Mouse (Mus musculus) stomach, postnatal 0 days (tissue): ENCODE results near the gene Ltc4s. TPM values are rescaled to one million over a fixed set of nuclear protein-coding genes. Genes with fewer than 3 reads are reported as not detected.

Experiments
- ATAC-seq: fragments of 200-750 bp; cut with Nextera tagmentation; 2 replicates; pipeline ENCODE4 v1.8.0; 2017; ENCODE audit not compliant: low FRiP score, low TSS enrichment
- DNase-seq: peaks from one replicate; pipeline ENCODE4 v3.0.0-alpha.2; 2016; ENCODE audit warnings: low spot score
- H3K27ac ChIP-seq: fragments of 300-500 bp; sonication (generic); replicated peaks from 2 replicates; pipeline ENCODE4 v1.5.1; 2014; ENCODE audit warnings: mild to moderate bottlenecking, control low read depth
- H3K27me3 ChIP-seq: fragments of 300-500 bp; sonication (generic); 2 replicates; pipeline ENCODE4 v1.6.1; 2014; ENCODE audit warnings: low read length; ENCODE audit not compliant: control insufficient read depth, insufficient read depth
- H3K36me3 ChIP-seq: fragments of 300-500 bp; sonication (generic); 2 replicates; pipeline ENCODE4 v1.6.1; 2014; ENCODE audit warnings: low read length, mixed read lengths; ENCODE audit not compliant: control insufficient read depth, insufficient read depth
- H3K4me1 ChIP-seq: fragments of 300-500 bp; sonication (generic); replicated peaks from 2 replicates; pipeline ENCODE4 v1.6.1; 2014; ENCODE audit warnings: antibody characterized with exemption; ENCODE audit not compliant: control insufficient read depth, insufficient read depth
- H3K4me2 ChIP-seq: fragments of 300-500 bp; sonication (generic); replicated peaks from 2 replicates; pipeline ENCODE4 v1.6.1; 2014; ENCODE audit warnings: low read depth, mild to moderate bottlenecking, control low read depth, moderate library complexity
- H3K4me3 ChIP-seq: fragments of 300-500 bp; sonication (generic); 2 replicates; pipeline ENCODE4 v1.5.1; 2014; ENCODE audit warnings: low read depth, low read length, control low read depth
- H3K9ac ChIP-seq: fragments of 300-500 bp; sonication (generic); 2 replicates; pipeline ENCODE4 v1.6.1; 2014; ENCODE audit warnings: mild to moderate bottlenecking, low read length, control low read depth, mixed read lengths
- H3K9me3 ChIP-seq: fragments of 300-500 bp; sonication (generic); 2 replicates; pipeline ENCODE4 v1.6.1; 2016; ENCODE audit warnings: low read length; ENCODE audit not compliant: control insufficient read depth
- CTCF ChIP-seq: IDR thresholded peaks from 2 replicates; pipeline ENCODE4 v1.5.1; 2016; ENCODE audit warnings: antibody characterized with exemption, low read depth, mild to moderate bottlenecking, moderate library complexity
- EP300 ChIP-seq: optimal IDR thresholded peaks from 2 replicates; pipeline ENCODE3; 2016; ENCODE audit warnings: antibody characterized with exemption
- WGBS: fragments of 180-500 bp; shearing (Covaris S2); extraction: QIAGEN DNeasy Blood & Tissue Kit; methylation state at CpG from one replicate; pipeline ENCODE4 v1.1.7; 2014; 5-methylcytosine and 5-hydroxymethylcytosine counted together
- polyA plus RNA-seq: library from polyadenylated mRNA; unstranded; fragments of >200 nt; fragmentation: Nextera tagmentation; extraction: Ambion mirVana; gene quantifications from 2 replicates; pipeline ENCODE4 v1.2.1, GENCODE M21; 2015

The Ltc4s gene
- polyA plus RNA-seq, 1 experiment from 2014 or later: 13.2 TPM

DNA sequence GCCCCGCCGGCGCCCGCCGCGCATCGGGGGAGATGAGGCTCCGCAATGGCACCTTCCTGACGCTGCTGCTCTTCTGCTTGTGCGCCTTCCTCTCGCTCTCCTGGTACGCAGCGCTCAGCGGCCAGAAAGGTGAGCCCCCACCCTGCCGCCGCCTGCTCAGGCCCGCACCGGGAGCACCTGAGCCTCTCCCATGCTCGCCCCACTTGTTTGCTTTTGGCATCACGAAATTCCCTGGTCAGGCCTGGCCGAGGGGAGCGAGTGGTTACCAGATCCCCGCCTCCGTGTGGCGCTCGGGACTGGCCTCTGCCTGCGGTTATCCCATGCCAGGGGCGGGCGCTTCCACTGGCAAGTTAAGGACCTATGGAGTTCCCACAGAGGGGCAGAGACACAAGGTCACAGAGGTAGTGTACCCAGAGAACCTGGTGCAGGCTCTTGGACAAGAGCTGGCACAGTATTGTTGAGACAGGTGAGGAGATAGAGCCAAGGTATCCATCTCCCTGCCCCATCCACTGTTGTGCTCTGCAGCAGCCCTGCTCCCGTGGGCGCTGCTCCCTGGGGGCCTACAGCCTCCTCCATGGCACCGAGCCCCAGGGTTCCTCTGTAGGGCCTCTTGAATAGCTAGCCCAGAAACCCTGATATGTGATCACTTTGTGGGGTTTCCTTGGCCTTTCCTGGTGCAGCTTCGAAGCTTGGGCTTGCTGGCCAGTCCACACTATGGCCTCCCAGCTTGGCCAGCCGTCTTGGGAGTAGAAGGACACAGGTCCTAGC, 12.6 kb downstream of the Ltc4s start:
- 3% methylated on average over 32 of the region's 34 CpGs for WGBS
- Histone ChIP-seq H3K36me3 (no peaks in the 10 kb centered on the region), H3K4me1 (peaks cover 14% of the 10 kb centered on the region; the same call in 1 of the 2 replicates), H3K9ac (peak overlapping the region; percentile 94), H3K9me3 (no peaks in the 10 kb centered on the region), H3K4me2 (peak overlapping the region; percentile 97), H3K4me3 (peak overlapping the region; percentile 76), H3K27me3 (no peaks in the 10 kb centered on the region), H3K27ac (peak overlapping the region; percentile 93)
- DNase-seq (peak; percentile 71), ATAC-seq (peak; percentile 30)
- TF ChIP-seq EP300 (no peak), CTCF (peak; percentile 30; the same call in 1 of the 2 replicates)

DNA sequence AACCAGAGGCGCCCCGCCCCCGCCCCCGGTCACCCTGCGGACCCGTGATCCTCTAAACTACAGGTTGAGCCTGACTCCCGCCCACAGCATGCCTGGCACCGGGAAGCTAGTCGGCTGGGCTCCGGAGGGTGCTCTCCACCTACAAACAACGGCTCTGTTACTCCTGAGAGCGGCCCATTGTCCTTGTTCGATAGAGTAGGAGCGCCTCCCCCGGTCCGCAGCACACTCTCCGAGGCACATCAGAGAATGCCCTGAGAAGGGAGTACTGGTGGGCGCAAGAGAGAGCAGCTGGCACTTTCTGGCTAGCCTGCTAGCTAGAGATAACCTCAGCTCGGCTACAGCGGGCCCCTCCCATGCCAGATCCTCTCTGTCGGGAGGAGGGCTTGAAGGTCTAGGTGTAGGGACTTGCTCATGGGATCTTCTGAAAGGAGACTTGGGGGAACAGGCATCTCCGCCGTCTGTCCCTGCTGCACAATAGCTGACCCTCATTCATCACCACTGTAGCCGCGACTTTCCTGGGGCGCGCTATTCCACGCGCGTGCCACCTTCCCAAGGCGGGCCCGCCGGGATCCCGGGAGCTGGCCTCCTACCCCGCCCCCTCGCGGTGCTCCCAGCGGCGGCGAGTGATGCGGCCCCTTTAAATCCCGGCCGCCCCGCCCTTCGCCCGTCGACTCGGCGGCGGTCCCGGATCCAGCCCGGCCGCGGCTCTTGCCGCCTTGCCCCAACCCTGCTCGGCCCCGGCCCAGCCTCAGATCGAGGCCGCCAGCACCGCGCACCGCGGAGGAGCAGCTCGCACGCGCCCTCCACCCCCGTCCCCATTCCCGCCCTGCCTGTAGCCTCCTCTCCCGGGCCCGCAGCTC, 13.5 kb downstream of the Ltc4s start:
- peaks cover 14% of the 10 kb centered on the region; the same call in 1 of the 2 replicates for H3K4me1 ChIP-seq
- 0% methylated on average over 51 of the region's 70 CpGs for WGBS
- H3K27ac ChIP-seq: peak overlapping the region; percentile 93
- peak overlapping the region; percentile 76 for H3K4me3 ChIP-seq
- ATAC-seq (peak; percentile 83), DNase-seq (peak; percentile 90)
- H3K27me3 ChIP-seq: no peaks in the 10 kb centered on the region
- H3K4me2 ChIP-seq: peak overlapping the region; percentile 97
- TF ChIP-seq CTCF (peak; percentile 55), EP300 (no peak)
- H3K9me3 ChIP-seq: no peaks in the 10 kb centered on the region
- peak overlapping the region; percentile 94 for H3K9ac ChIP-seq
- H3K36me3 ChIP-seq: no peaks in the 10 kb centered on the region

DNA sequence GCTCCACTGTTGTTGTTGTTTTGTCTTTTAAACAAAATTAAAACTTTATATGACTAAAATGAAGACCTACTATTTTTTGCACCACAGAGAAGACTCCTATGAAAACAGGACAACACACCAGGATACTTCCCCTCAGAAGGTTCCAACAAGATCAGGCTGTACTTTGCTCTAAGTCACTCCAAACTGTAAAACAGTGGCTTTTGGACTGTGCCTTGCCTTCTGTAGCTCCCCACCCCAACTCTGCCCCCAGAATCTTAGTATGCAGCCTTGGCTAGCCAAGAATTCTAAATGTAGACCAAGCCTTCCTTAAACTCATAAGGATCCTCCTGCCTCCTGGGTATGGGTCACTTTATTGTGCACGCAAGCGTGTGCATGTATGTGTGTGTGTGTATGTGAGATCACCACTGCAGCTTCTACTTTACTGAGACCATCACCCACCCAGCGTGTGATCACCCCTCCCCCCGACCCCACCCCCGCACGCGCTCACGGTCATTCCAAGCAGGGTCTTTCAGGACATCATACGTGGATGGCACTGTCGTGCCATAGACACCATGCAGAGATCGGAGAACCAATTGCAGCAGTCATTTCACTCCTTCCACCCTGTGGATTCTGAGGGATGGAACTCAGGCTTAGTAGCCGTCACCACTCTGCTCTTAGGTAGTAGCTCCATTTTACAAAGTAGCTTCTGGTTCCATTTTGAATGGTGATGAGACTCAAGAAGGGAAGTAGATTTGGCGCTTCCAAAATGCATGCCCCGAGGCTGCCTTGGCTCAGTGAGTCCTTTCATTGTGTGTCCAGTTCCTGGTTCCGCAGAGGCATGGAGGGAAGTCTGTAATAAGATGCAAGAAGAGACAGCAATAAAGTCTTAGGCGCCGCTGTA, 14.4 kb downstream of the Ltc4s start:
- H3K4me3 ChIP-seq: peak overlapping the region; percentile 76
- TF ChIP-seq CTCF (no peak), EP300 (no peak)
- no peaks in the 10 kb centered on the region for H3K36me3 ChIP-seq
- H3K27ac ChIP-seq: peak overlapping the region; percentile 93
- WGBS: 10% methylated on average over 17 of the region's 17 CpGs
- no peak for DNase-seq
- H3K4me1 ChIP-seq: peaks cover 10% of the 10 kb centered on the region; the same call in 1 of the 2 replicates
- peak overlapping the region; percentile 94 for H3K9ac ChIP-seq
- H3K4me2 ChIP-seq: peak overlapping the region; percentile 97
- H3K27me3 ChIP-seq: no peaks in the 10 kb centered on the region
- no peaks in the 10 kb centered on the region for H3K9me3 ChIP-seq
- no peak for ATAC-seq

DNA sequence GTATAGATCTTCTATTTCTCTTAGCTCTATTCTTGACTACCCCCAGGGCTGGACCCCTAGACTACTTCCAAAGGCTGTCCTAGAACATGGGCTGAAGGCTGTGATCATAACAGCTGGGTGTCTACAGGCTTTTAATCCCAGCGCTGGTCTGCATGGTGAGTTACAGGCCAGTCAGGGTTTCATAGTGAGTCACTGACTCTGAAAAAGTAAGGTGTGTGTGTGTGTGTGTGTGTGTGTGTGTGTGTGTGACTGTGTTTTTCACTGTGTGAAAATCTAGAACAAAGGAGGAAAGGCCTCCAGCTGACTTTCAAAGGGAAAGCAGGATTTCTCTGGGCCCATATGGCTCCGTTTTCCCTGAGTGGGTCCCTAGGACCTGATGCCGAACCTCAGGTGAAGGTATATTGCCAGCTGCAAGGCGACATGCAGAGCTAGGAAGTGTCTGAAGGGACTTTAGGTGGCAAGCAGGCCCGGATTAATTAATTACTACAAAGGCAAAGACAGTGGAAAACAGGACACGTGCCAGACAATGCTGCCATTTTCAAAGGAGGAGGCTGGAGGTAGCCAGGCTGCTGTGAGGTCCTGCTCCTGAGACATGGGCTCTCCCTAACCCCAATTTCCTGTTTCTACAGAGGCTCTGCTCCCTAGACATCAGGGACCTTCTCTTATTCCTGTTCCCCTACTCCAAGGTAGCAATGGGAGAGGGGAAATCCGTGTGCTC, 15.7 kb downstream of the Ltc4s start:
- Histone ChIP-seq H3K9ac (no peak overlapping the region), H3K36me3 (no peaks in the 10 kb centered on the region), H3K4me1 (peaks cover 7% of the 10 kb centered on the region; the same call in 1 of the 2 replicates), H3K27ac (no peak overlapping the region), H3K4me3 (no peak overlapping the region), H3K9me3 (no peaks in the 10 kb centered on the region), H3K27me3 (no peaks in the 10 kb centered on the region), H3K4me2 (no peak overlapping the region)
- 62% methylated on average over 7 of the region's 7 CpGs for WGBS
- ATAC-seq (no peak), DNase-seq (no peak)
- TF ChIP-seq CTCF (no peak), EP300 (no peak)

DNA sequence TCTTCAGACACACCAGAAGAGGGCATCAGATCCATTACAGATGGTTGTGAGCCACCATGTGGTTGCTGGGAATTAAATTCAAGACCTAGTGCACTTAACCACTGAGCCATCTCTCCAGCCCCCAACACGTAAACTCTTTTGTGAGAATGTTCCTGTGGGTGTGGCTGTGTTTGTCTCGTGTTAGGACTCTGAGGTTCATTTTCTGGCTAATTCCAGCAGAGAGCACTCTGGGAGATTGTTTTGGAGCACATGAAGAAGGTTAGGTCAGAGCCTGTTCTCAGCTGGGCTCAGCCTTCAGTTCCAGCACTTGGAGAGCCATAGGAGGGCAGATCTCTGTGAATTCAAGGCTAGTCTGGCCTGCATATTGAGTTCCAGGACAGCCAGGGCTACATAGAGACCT, 18.6 kb downstream of the Ltc4s start:
- 18% methylated on average over 2 of the region's 2 CpGs for WGBS
- Histone ChIP-seq H3K27ac (no peak overlapping the region), H3K36me3 (no peaks in the 10 kb centered on the region), H3K4me1 (peaks cover 2% of the 10 kb centered on the region; the same call in 1 of the 2 replicates), H3K9ac (no peak overlapping the region), H3K4me2 (no peak overlapping the region), H3K4me3 (no peak overlapping the region), H3K9me3 (no peaks in the 10 kb centered on the region), H3K27me3 (no peaks in the 10 kb centered on the region)
- no peak for TF ChIP-seq EP300
- TF ChIP-seq CTCF: peak; percentile 36
- DNase-seq: no peak
- ATAC-seq: no peak
